Mouse (Mus musculus) kidney, adult 2 months (tissue): ENCODE measurements at regions not wholly inside any gene's neighbourhood (a gene's known extent, or its start where the extent isn't known, plus 50 kb on each side); places are given as distances from the start of the nearest gene placed in this dataset.
A peak's percentile ranks its signal among the peaks of the same experiment; 100 is the strongest.

Experiments
- DNase-seq: peaks from one replicate; pipeline ENCODE4 v3.0.0; 2021
- H3K27ac ChIP-seq: fragments of 200-500 bp; 2 replicates; pipeline ENCODE4 v1.5.1; 2012; ENCODE audit warnings: low read depth, low read length, control low read depth, inconsistent platforms; ENCODE audit not compliant: insufficient read depth
- H3K27me3 ChIP-seq: fragments of 200-500 bp; replicated peaks from 2 replicates; pipeline ENCODE4 v1.6.1; 2012; ENCODE audit warnings: mild to moderate bottlenecking, moderate library complexity, low read length, inconsistent platforms; ENCODE audit not compliant: control insufficient read depth, insufficient read depth
- H3K36me3 ChIP-seq: fragments of 200-500 bp; 2 replicates; pipeline ENCODE4 v1.6.1; 2012; ENCODE audit warnings: mild to moderate bottlenecking, moderate library complexity, low read length, inconsistent platforms; ENCODE audit not compliant: control insufficient read depth, insufficient read depth
- H3K4me1 ChIP-seq: fragments of 200-500 bp; 2 replicates; pipeline ENCODE4 v1.6.1; 2011; ENCODE audit warnings: low read length; ENCODE audit not compliant: control insufficient read depth, insufficient read depth
- H3K4me3 ChIP-seq: fragments of 200-500 bp; 2 replicates; pipeline ENCODE4 v1.5.1; 2011; ENCODE audit warnings: mild to moderate bottlenecking, low read depth, low read length, control low read depth; ENCODE audit not compliant: insufficient read depth
- CTCF ChIP-seq: fragments of 200-500 bp; conservative IDR thresholded peaks from 2 replicates; pipeline ENCODE4 v1.5.1; 2011; ENCODE audit warnings: low read depth, mild to moderate bottlenecking, control low read depth, low read length, moderate library complexity, mixed read lengths; ENCODE audit not compliant: insufficient read depth, insufficient read length
- POLR2A ChIP-seq: fragments of 200-500 bp; IDR thresholded peaks from one replicate; pipeline ENCODE4 v1.6.1; 2011; ENCODE audit warnings: low read depth, low read length, control low read depth
- WGBS: fragments of 180-500 bp; shearing (Covaris S2); methylation state at CpG from one replicate; pipeline ENCODE4 v1.1.7; 2018; 5-methylcytosine and 5-hydroxymethylcytosine counted together

- Histone ChIP-seq H3K4me1 (no peaks in the 10 kb centered on the region), H3K27me3 (no peaks in the 10 kb centered on the region; the same call in 1 of the 2 replicates), H3K36me3 (no peaks in the 10 kb centered on the region), H3K27ac (no peak overlapping the region), H3K4me3 (no peak overlapping the region)
- peak; percentile 19 for DNase-seq
- TF ChIP-seq POLR2A = no peak
- no peak for TF ChIP-seq CTCF
- 60% methylated on average over 7 of the region's 7 CpGs for WGBS
Observed at GRCm38 (mm10) chr9:67147656-67148055, 98.5 kb upstream of the Tpm1 start.

DNA sequence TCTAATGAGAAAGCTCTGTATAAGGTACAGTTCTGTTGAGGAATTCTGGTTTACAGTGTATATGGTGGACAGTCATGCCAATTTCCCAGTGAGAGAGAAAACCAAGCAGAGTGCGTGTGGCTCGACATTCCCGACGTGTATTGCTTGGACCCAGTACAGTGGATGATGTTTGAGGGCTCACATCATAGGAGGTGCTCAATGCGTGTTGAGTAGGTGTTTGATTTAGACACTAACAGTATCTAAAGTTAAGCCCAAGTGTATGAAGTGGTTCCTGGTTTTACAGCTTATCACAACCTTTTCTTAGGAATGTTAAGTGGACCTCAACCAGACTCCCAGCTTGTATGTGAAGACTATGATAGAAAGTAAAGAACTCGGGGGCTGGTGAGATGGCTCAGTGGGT is 96.2 kb upstream of the Tpm1 start:
- no peak overlapping the region for H3K4me3 ChIP-seq
- no peaks in the 10 kb centered on the region; the same call in 1 of the 2 replicates for H3K27me3 ChIP-seq
- no peak overlapping the region for H3K27ac ChIP-seq
- H3K4me1 ChIP-seq = no peaks in the 10 kb centered on the region
- TF ChIP-seq POLR2A (no peak), CTCF (no peak)
- 94% methylated on average over 6 of the region's 6 CpGs for WGBS
- H3K36me3 ChIP-seq = no peaks in the 10 kb centered on the region
- no peak for DNase-seq

DNA sequence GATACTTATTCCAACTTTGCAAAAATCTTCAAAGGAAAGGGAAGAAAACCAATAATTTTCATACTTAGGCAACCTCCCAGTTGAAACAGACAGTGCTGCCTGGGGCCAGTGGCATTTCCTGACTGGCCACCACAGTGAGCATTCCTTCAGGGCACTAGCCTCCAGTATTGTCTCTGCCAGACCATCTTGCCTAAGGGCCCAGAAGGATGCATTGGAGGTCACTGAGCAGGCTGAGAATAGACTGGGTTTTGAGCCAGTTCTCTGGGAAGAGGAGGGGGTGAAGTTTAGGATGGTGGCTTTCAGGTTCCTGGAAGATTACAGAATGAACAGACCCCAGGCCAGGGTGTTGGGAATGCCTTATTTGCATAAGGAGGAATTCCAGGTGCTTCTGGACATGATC is 95.3 kb upstream of the Tpm1 start:
- no peaks in the 10 kb centered on the region for H3K4me1 ChIP-seq
- H3K27me3 ChIP-seq = no peaks in the 10 kb centered on the region; the same call in 1 of the 2 replicates
- no peaks in the 10 kb centered on the region for H3K36me3 ChIP-seq
- TF ChIP-seq CTCF = no peak
- TF ChIP-seq POLR2A = no peak
- no peak for DNase-seq
- no peak overlapping the region for H3K27ac ChIP-seq
- no peak overlapping the region for H3K4me3 ChIP-seq

DNA sequence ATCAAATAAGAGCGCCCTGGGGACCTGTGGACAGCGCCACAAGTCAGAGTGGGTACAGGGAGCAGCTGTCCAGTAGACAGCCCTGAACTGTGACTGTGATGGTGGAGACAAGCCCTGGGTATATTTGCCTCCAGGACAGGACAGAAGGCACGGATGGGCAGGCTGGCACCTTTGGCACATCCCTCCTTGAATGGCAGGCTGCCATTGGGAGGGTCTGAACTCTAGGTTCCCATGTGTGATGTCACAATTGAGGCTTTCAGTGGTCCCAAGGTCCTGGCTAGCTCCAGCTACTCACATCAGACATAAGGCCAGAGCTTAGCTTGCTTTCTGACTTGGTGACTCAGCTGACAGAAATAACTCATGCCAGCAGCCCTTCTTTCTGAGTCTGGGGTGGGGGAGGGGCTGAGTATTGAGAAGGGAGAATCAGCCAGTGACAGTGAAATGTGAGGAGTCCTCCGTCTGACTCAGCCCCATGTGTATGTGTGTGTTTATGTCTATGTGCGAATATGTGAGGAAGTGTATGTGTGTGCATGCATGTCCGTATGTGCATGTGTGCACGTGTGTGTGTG is 91.2 kb upstream of the Tpm1 start:
- no peak overlapping the region for H3K4me3 ChIP-seq
- TF ChIP-seq POLR2A = no peak
- no peak for TF ChIP-seq CTCF
- no peaks in the 10 kb centered on the region for H3K27me3 ChIP-seq
- H3K27ac ChIP-seq = no peak overlapping the region
- DNase-seq = no peak
- H3K36me3 ChIP-seq = no peaks in the 10 kb centered on the region
- peaks cover 4% of the 10 kb centered on the region; the same call in 1 of the 2 replicates for H3K4me1 ChIP-seq
- 71% methylated on average over 7 of the region's 7 CpGs for WGBS

GRCm38 (mm10) chr9:67137681-67138080 is 88.5 kb upstream of the Tpm1 start:
- TF ChIP-seq POLR2A (no peak), CTCF (no peak)
- 36% methylated on average over 5 of the region's 5 CpGs for WGBS
- Histone ChIP-seq H3K27ac (no peak overlapping the region), H3K4me1 (peaks cover 4% of the 10 kb centered on the region; the same call in 1 of the 2 replicates), H3K27me3 (no peaks in the 10 kb centered on the region), H3K36me3 (no peaks in the 10 kb centered on the region), H3K4me3 (no peak overlapping the region)
- peak; percentile 77 for DNase-seq

GRCm38 (mm10) chr9:67137141-67137540 is 87.9 kb upstream of the Tpm1 start:
- 53% methylated on average over 4 of the region's 4 CpGs for WGBS
- Histone ChIP-seq H3K27me3 (no peaks in the 10 kb centered on the region), H3K36me3 (no peaks in the 10 kb centered on the region), H3K4me3 (no peak overlapping the region), H3K27ac (no peak overlapping the region), H3K4me1 (peaks cover 4% of the 10 kb centered on the region; the same call in 1 of the 2 replicates)
- DNase-seq = no peak
- no peak for TF ChIP-seq CTCF

- WGBS = 96% methylated on average over 6 of the region's 6 CpGs
- no peak for DNase-seq
- Histone ChIP-seq H3K27me3 (no peaks in the 10 kb centered on the region), H3K4me1 (peaks cover 4% of the 10 kb centered on the region; the same call in 1 of the 2 replicates), H3K4me3 (no peak overlapping the region), H3K27ac (no peak overlapping the region), H3K36me3 (no peaks in the 10 kb centered on the region)
- TF ChIP-seq CTCF (no peak), POLR2A (no peak)
Observed at GRCm38 (mm10) chr9:67136166-67136565, 87.0 kb upstream of the Tpm1 start.
